Mouse (Mus musculus) kidney, adult 2 months (tissue): Measurements from ENCODE around the gene Tm9sf4. TPM values are rescaled to one million over a fixed set of nuclear protein-coding genes. Genes with fewer than 3 reads are reported as not detected.

Experiments
- DNase-seq: peaks from one replicate; pipeline ENCODE4 v3.0.0; 2021
- H3K27ac ChIP-seq: fragments of 200-500 bp; 2 replicates; pipeline ENCODE4 v1.5.1; 2012; ENCODE audit warnings: low read depth, low read length, control low read depth, inconsistent platforms; ENCODE audit not compliant: insufficient read depth
- H3K27me3 ChIP-seq: fragments of 200-500 bp; replicated peaks from 2 replicates; pipeline ENCODE4 v1.6.1; 2012; ENCODE audit warnings: mild to moderate bottlenecking, moderate library complexity, low read length, inconsistent platforms; ENCODE audit not compliant: control insufficient read depth, insufficient read depth
- H3K36me3 ChIP-seq: fragments of 200-500 bp; 2 replicates; pipeline ENCODE4 v1.6.1; 2012; ENCODE audit warnings: mild to moderate bottlenecking, moderate library complexity, low read length, inconsistent platforms; ENCODE audit not compliant: control insufficient read depth, insufficient read depth
- H3K4me1 ChIP-seq: fragments of 200-500 bp; 2 replicates; pipeline ENCODE4 v1.6.1; 2011; ENCODE audit warnings: low read length; ENCODE audit not compliant: control insufficient read depth, insufficient read depth
- H3K4me3 ChIP-seq: fragments of 200-500 bp; 2 replicates; pipeline ENCODE4 v1.5.1; 2011; ENCODE audit warnings: mild to moderate bottlenecking, low read depth, low read length, control low read depth; ENCODE audit not compliant: insufficient read depth
- CTCF ChIP-seq: fragments of 200-500 bp; conservative IDR thresholded peaks from 2 replicates; pipeline ENCODE4 v1.5.1; 2011; ENCODE audit warnings: low read depth, mild to moderate bottlenecking, control low read depth, low read length, moderate library complexity, mixed read lengths; ENCODE audit not compliant: insufficient read depth, insufficient read length
- POLR2A ChIP-seq: fragments of 200-500 bp; IDR thresholded peaks from one replicate; pipeline ENCODE4 v1.6.1; 2011; ENCODE audit warnings: low read depth, low read length, control low read depth
- WGBS: fragments of 180-500 bp; shearing (Covaris S2); methylation state at CpG from one replicate; pipeline ENCODE4 v1.1.7; 2018; 5-methylcytosine and 5-hydroxymethylcytosine counted together
- polyA plus RNA-seq: library from polyadenylated mRNA; depleted of rRNA; stranded (reverse); fragments of >200 nt; gene quantifications from 2 replicates; pipeline ENCODE4 v1.2.3, GENCODE M21; 2012

The Tm9sf4 gene
- polyA plus RNA-seq, 1 experiment = 46.0 TPM

DNA sequence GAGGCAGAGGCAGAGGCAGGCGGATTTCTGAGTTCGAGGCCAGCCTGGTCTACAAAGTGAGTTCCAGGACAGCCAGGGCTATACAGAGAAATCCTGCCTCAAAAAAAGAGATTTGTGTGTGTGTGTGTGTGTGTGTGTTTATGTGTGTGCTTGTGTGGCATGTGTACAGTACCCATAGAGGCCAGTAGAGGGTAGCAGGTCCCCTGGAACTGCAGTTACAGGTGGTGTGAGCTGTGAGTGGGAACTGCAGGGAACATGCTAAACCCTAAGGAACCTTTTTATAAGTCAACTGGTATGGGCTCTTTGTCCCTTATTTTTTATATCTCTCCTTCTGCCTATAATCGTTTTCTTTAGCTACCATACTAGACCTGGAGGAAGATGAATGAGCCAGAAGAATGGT, 3.8 kb upstream of the Tm9sf4 start:
- Histone ChIP-seq H3K27me3 (no peaks in the 10 kb centered on the region), H3K36me3 (no peaks in the 10 kb centered on the region), H3K4me3 (no peak overlapping the region), H3K27ac (no peak overlapping the region), H3K4me1 (no peaks in the 10 kb centered on the region)
- TF ChIP-seq CTCF = peak; percentile 44
- no peak for TF ChIP-seq POLR2A
- DNase-seq = no peak
- 78% methylated on average over 1 of the region's 3 CpGs for WGBS

DNA sequence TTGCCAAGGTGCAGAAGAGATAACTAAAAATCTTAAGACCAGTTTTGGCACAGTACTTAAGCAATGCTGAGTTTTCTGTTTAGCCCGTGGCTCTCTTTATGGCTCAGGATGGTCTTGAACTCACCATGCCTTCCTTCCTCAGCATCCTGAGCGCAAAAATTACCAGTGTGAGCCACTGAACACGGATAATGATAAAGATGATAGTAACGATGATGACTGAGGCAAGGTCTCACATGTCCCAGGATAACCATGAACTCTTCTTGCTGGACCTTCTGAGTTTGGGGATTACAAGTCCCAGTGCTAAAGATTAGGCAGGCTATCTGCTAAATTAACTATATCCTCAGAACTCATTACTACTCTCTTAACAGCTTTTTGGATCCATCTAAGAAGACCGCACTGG, 970 bp upstream of the Tm9sf4 start:
- TF ChIP-seq CTCF = no peak
- TF ChIP-seq POLR2A = no peak
- 87% methylated on average over 5 of the region's 5 CpGs for WGBS
- H3K4me3 ChIP-seq = no peak overlapping the region
- no peaks in the 10 kb centered on the region for H3K36me3 ChIP-seq
- no peaks in the 10 kb centered on the region for H3K27me3 ChIP-seq
- H3K4me1 ChIP-seq = no peaks in the 10 kb centered on the region
- H3K27ac ChIP-seq = no peak overlapping the region
- DNase-seq = no peak

DNA sequence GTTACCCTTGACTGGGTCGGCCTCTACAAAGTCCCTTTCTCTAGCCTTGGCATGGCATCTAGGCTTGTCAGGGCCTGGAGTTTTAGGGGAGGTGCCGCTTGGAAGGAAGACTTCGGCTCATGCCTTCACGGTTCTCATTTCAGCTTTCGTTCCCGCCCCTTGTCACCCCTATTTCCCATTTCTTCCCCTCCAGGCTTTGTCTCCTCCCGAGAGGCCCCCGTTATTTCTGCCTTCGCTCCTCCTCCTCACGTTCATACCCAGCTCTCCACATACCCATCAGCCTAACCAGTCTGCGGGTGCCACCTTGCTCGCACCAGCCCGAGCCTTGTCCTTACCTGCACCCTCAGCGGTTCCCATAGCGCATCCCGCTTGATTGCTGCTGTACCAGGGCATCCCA, 579 bp downstream of the Tm9sf4 start:
- DNase-seq = no peak
- under 1% methylated on average over 16 of the region's 16 CpGs for WGBS
- Histone ChIP-seq H3K4me3 (peak overlapping the region; percentile 83), H3K27ac (peak overlapping the region; percentile 83), H3K27me3 (no peaks in the 10 kb centered on the region), H3K36me3 (no peaks in the 10 kb centered on the region), H3K4me1 (no peaks in the 10 kb centered on the region)
- TF ChIP-seq POLR2A (no peak), CTCF (no peak)

DNA sequence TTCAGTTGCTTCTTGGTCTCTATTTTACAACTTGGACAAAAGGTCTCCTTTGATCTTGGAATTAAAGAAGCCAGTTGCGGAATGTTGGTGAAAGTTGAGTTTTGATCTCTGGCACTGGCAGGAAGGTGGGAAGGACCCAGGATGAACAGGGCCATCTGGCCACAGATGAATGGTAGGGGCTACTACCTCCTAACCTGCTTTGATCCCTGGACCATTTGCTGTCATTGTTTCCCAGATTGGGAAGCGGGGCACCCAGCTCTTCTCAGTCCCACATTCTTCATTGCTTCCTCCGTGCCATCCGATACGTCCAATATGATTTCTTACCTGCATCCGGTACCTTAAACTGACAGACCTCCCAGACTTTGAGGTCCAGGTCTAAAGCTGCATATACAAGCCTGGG, 6.0 kb downstream of the Tm9sf4 start:
- H3K27me3 ChIP-seq = no peaks in the 10 kb centered on the region
- DNase-seq = no peak
- H3K27ac ChIP-seq = no peak overlapping the region
- no peak for TF ChIP-seq POLR2A
- no peak for TF ChIP-seq CTCF
- H3K4me1 ChIP-seq = peaks cover 18% of the 10 kb centered on the region; the same call in 1 of the 2 replicates
- 65% methylated on average over 6 of the region's 6 CpGs for WGBS
- no peak overlapping the region for H3K4me3 ChIP-seq
- no peaks in the 10 kb centered on the region for H3K36me3 ChIP-seq

DNA sequence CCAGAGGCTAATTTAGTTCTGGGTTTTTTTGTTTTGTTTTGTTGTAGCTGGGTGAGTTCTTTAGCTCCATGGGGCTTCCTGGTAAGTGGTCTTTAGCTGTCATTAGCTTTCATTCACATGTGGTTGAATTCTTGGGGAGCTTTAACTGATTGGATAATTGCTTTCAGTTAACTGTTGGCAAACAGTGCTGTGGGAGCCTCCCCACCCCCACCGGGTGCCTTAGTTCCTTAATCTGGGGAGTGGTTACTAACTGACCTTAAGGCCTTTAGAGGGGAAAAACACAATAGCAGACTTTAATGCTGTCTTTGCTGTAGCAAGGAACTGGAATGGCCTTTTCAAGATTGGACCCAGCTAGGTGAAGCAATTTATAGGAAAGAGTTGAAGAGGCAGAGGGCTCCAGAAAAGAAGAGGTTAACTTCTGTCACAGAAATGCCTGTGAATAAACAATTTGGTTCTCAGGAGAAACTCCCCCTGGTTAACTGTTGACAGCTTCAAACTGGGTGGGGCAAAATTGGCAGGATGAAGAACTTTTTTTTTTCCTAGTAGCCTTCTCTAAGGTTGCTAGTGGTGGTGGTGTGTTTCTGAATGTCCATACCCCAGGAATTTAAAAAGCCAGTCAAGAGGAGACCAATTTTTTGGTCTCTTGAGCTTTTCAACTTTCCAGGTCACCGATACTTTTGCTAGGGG, 7.2 kb downstream of the Tm9sf4 start:
- TF ChIP-seq POLR2A = no peak
- TF ChIP-seq CTCF = no peak
- Histone ChIP-seq H3K27me3 (no peaks in the 10 kb centered on the region), H3K27ac (peak overlapping the region; percentile 64), H3K4me1 (peaks cover 18% of the 10 kb centered on the region; the same call in 1 of the 2 replicates), H3K36me3 (no peaks in the 10 kb centered on the region), H3K4me3 (no peak overlapping the region)
- WGBS = 21% methylated on average over 2 of the region's 2 CpGs
- DNase-seq = peak; percentile 53

DNA sequence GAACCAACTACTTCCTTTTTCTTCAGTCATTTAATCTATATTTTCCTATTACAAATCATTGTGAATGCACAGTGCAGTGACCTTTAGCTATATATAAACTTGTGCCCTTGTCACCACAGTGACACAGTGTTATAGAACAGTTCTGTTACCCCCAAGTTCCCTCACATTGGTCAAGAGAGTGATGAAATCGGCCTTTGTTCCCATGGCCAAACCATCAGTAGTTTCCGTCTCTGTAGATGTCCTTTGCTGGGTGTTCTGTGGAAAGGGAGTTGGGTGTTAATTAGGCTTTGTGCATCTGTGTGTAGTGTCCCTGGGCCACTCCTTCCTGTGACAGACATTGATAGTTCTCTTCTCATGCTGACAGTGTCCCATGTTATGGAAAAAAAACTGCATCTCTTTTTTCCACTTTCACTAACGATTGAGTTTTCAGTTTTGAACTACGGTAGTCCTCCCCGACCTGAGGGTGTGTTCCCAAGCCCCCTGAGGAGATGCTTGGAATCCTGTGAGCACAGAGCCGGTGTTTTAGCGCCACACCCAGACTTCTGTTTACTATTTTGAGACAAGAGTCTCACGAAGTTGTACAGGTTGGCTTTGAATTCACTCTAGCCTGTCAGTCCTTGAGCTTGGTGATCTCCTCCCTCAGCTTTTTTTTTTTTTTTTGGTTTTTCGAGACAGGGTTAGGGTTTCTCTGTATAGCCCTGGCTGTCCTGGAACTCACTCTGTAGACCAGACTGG, 9.6 kb downstream of the Tm9sf4 start:
- peaks cover 19% of the 10 kb centered on the region; the same call in 1 of the 2 replicates for H3K4me1 ChIP-seq
- H3K36me3 ChIP-seq = no peaks in the 10 kb centered on the region
- TF ChIP-seq POLR2A (no peak), CTCF (no peak)

DNA sequence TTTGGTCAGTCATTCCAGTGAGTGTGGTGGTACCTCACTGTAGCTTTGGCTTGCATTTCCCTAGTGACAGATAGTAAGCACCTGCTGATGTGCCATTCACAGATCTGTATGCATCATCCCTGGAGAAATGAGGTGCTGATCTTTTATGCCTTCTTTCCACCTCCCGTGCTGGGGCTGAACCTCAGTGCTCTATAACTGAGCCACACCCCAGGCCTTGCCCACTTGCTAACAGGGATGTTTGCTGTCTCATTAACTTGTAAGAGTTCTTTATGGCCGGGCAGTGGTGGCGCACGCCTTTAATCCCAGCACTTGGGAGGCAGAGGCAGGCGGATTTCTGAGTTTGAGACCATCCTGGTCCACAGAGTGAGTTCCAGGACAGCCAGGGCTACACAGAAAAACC, 10.9 kb downstream of the Tm9sf4 start:
- 71% methylated on average over 5 of the region's 5 CpGs for WGBS
- peak overlapping the region; percentile 3; the same call in 1 of the 2 replicates for H3K27ac ChIP-seq

More for the DNA sequence above, 9.6 kb downstream of the Tm9sf4 start:
- no peaks in the 10 kb centered on the region for H3K27me3 ChIP-seq
- WGBS = 72% methylated on average over 9 of the region's 9 CpGs
- no peak overlapping the region for H3K4me3 ChIP-seq
- no peak overlapping the region for H3K27ac ChIP-seq
- DNase-seq = no peak

More for the DNA sequence above, 10.9 kb downstream of the Tm9sf4 start:
- no peaks in the 10 kb centered on the region for H3K36me3 ChIP-seq
- TF ChIP-seq POLR2A (no peak), CTCF (no peak)
- no peak overlapping the region for H3K4me3 ChIP-seq
- no peaks in the 10 kb centered on the region for H3K27me3 ChIP-seq
- DNase-seq = no peak
- H3K4me1 ChIP-seq = peaks cover 21% of the 10 kb centered on the region; the same call in 1 of the 2 replicates
